Mouse (Mus musculus) lung, adult 2 months (tissue): Measurements from ENCODE around the gene Car12.

Experiments used
- CTCF ChIP-seq: fragments of 200-500 bp; IDR thresholded peaks from 2 replicates; pipeline ENCODE4 v1.5.1; 2011; ENCODE audit warnings: mild to moderate bottlenecking, low read length, control low read depth; ENCODE audit not compliant: insufficient read depth
- POLR2A ChIP-seq: fragments of 200-500 bp; IDR thresholded peaks from 2 replicates; pipeline ENCODE4 v1.6.1; 2011; ENCODE audit warnings: low read depth, mild to moderate bottlenecking, control low read depth, low read length, borderline replicate concordance; ENCODE audit errors: extremely low read depth

DNA sequence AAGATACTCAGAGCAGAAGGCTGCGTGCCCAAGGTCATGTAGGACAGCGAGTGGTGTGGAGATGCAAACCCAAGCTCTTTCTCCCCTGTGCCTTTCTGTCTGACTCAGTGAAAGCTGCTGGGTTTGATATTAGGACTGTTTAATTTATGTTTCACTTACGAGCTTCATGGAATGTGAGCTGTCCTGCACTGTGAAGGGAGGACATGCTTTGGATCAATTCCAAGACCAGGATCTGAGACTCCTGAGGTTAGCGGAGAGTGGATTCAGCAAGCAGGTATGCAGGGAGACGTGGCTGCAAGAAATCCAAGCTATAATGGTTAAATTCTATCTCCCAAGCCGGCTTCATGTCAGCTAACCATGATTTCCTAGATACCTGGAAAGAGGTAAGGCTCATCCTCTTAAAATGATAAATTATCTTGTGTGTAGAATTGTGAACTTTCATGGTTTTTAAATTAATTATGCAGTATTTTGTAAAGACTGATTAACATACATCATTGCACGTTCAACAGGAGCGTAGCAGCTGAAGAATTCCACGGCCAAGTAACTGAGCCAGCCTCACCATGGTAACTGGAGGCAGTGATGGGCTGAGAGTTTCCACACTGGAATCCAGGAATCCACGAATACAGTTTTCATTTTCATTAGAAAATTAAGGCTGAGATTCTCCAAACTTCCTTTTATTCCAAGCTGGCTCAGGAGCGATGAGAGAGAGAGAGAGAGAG lies 5.3 kb upstream of the Car12 start:
- no peak for TF ChIP-seq CTCF
- TF ChIP-seq POLR2A: no peak
